Mouse (Mus musculus) stomach, postnatal 0 days (tissue): ENCODE measurements around the gene Cenpo.

ENCODE experiments used
- CTCF ChIP-seq: IDR thresholded peaks from 2 replicates; pipeline ENCODE4 v1.5.1; 2016; ENCODE audit warnings: antibody characterized with exemption, low read depth, mild to moderate bottlenecking, moderate library complexity
- EP300 ChIP-seq: optimal IDR thresholded peaks from 2 replicates; pipeline ENCODE3; 2016; ENCODE audit warnings: antibody characterized with exemption

- TF ChIP-seq CTCF (no peak), EP300 (no peak)
Observed at GRCm38 (mm10) chr12:4237481-4237880, 3.4 kb upstream of the Cenpo start.
